ENCODE assay signal across 14 mouse cellular contexts in genomic region chr10:111159789-111160522, GRCm38 (mm10). TPM values are rescaled to one million over a fixed set of nuclear protein-coding genes. Genes with fewer than 3 reads are reported as not detected.
DNase-seq lines count a peak whose midpoint lies in the region; ATAC-seq and TF ChIP-seq lines count a peak whose summit lies in the region.
"Had no signal": no experiment of that assay in that cellular context is flagged by ENCODE, and none has a peak within 500 bp of the region (broad histone marks: within the 10 kb centered on the region; RNA-seq: fewer than 3 reads in every experiment).

No protein-coding gene starts in this region.

- TF ChIP-seq CTCF in spleen, adult 2 months (IDR thresholded peaks at IDR 0.05; ENCODE audit: extremely low read depth, insufficient read depth, insufficient read length, insufficient replicate concordance): no peak
- TF ChIP-seq CTCF in bone marrow macrophage, adult 2 months (IDR thresholded peaks at IDR 0.05; ENCODE audit: low read depth, low read length): no peak

- 75% methylated on average over 5 of the region's 5 CpGs for WGBS in kidney, embryonic 15.5 days
- WGBS in spleen, adult 2 months: 41% methylated on average over 5 of the region's 5 CpGs
- 74% methylated on average over 5 of the region's 5 CpGs for WGBS in midbrain, embryonic 16.5 days

- peak; percentile 35 for DNase-seq in kidney, adult 11 months
- DNase-seq in spleen, adult 2 months (ENCODE audit: low read depth in 1 of 2, low spot score in 2 of 2): peak in 1 of 2 experiments; percentile 11
- no peak for DNase-seq in spleen, postnatal 4 days (ENCODE audit: low spot score in 2 of 2)
- no peak for DNase-seq in lung, postnatal 10 days
- DNase-seq: cerebellum, postnatal 25 days; lung, adult 18-20 months; spleen, adult 18-20 months had no signal

- H3K27ac ChIP-seq in kidney, embryonic 15.5 days: no peak overlapping the region
- peak overlapping the region; percentile 79 for H3K27ac ChIP-seq in spleen, adult 2 months (ENCODE audit: insufficient read depth, low read length)
- H3K27ac ChIP-seq in bone marrow macrophage, adult 2 months (ENCODE audit: insufficient read depth, low read depth, low read length): peak overlapping the region; percentile 98
- H3K27ac ChIP-seq in midbrain, embryonic 16.5 days (ENCODE audit: low read length): no peak overlapping the region
- H3K27ac ChIP-seq: embryonic facial prominence, embryonic 12.5 days; heart, adult 2 months; intestine, embryonic 15.5 days; limb, embryonic 10.5 days had no signal

- TF ChIP-seq POLR2A in spleen, adult 2 months (IDR thresholded peaks at IDR 0.05; ENCODE audit: low read depth, low read length): no peak
- no peak for TF ChIP-seq POLR2A in bone marrow macrophage, adult 2 months (IDR thresholded peaks at IDR 0.05; ENCODE audit: borderline replicate concordance, low read depth, low read length)

- no peaks in the 10 kb centered on the region for H3K9me3 ChIP-seq in kidney, embryonic 15.5 days (replicated peaks)
- H3K9me3 ChIP-seq in midbrain, embryonic 16.5 days (replicated peaks; ENCODE audit: control insufficient read depth, low read length, poor library complexity, severe bottlenecking): no peaks in the 10 kb centered on the region
- H3K9me3 ChIP-seq: embryonic facial prominence, embryonic 12.5 days; intestine, embryonic 15.5 days; limb, embryonic 10.5 days had no signal

- H3K4me1 ChIP-seq in kidney, embryonic 15.5 days: peaks cover 9% of the 10 kb centered on the region
- H3K4me1 ChIP-seq in spleen, adult 2 months (ENCODE audit: control insufficient read depth, insufficient read depth, insufficient read length): peaks cover 9% of the 10 kb centered on the region; the same call in 1 of the 2 replicates
- peaks cover 45% of the 10 kb centered on the region for H3K4me1 ChIP-seq in bone marrow macrophage, adult 2 months (ENCODE audit: control insufficient read depth, insufficient read depth, low read length)
- H3K4me1 ChIP-seq in midbrain, embryonic 16.5 days (ENCODE audit: control insufficient read depth, insufficient read depth, low read length): peaks cover 4% of the 10 kb centered on the region; the same call in 1 of the 2 replicates
- H3K4me1 ChIP-seq: intestine, embryonic 15.5 days had no signal

- H3K36me3 ChIP-seq in kidney, embryonic 15.5 days: no peaks in the 10 kb centered on the region
- H3K36me3 ChIP-seq in spleen, adult 2 months (ENCODE audit: control insufficient read depth, insufficient read depth, low read length): no peaks in the 10 kb centered on the region
- H3K36me3 ChIP-seq in midbrain, embryonic 16.5 days (ENCODE audit: control insufficient read depth, insufficient read depth, low read length): no peaks in the 10 kb centered on the region
- H3K36me3 ChIP-seq: embryonic facial prominence, embryonic 12.5 days; intestine, embryonic 15.5 days; limb, embryonic 10.5 days had no signal

- ATAC-seq in kidney, embryonic 15.5 days (replicated peaks; ENCODE audit: low FRiP score): no peak
- no peak for ATAC-seq in midbrain, embryonic 16.5 days
- ATAC-seq: intestine, embryonic 15.5 days had no signal

- no peak overlapping the region for H3K9ac ChIP-seq in kidney, embryonic 15.5 days
- no peak overlapping the region for H3K9ac ChIP-seq in midbrain, embryonic 16.5 days (ENCODE audit: low read depth, low read length)
- H3K9ac ChIP-seq: embryonic facial prominence, embryonic 12.5 days; intestine, embryonic 15.5 days had no signal

- no peaks in the 10 kb centered on the region for H3K27me3 ChIP-seq in kidney, embryonic 15.5 days
- no peaks in the 10 kb centered on the region for H3K27me3 ChIP-seq in spleen, adult 2 months (ENCODE audit: control insufficient read depth, insufficient read depth, low read length)
- H3K27me3 ChIP-seq in midbrain, embryonic 16.5 days (ENCODE audit: control insufficient read depth, insufficient read depth, low read depth, low read length): no peaks in the 10 kb centered on the region
- H3K27me3 ChIP-seq: embryonic facial prominence, embryonic 12.5 days; intestine, embryonic 15.5 days had no signal

- no peak overlapping the region for H3K4me2 ChIP-seq in kidney, embryonic 15.5 days
- H3K4me2 ChIP-seq in midbrain, embryonic 16.5 days (ENCODE audit: low read length): no peak overlapping the region
- H3K4me2 ChIP-seq: embryonic facial prominence, embryonic 12.5 days; intestine, embryonic 15.5 days had no signal

- H3K4me3 ChIP-seq in kidney, embryonic 15.5 days (replicated peaks): no peak overlapping the region
- H3K4me3 ChIP-seq in spleen, adult 2 months (ENCODE audit: extremely low read depth, insufficient read depth, insufficient read length): no peak overlapping the region
- peak overlapping the region; percentile 37 for H3K4me3 ChIP-seq in bone marrow macrophage, adult 2 months (ENCODE audit: insufficient read depth, low read length)
- no peak overlapping the region for H3K4me3 ChIP-seq in midbrain, embryonic 16.5 days (ENCODE audit: low read depth, low read length)
- H3K4me3 ChIP-seq: embryonic facial prominence, embryonic 12.5 days; heart, adult 2 months; intestine, embryonic 15.5 days; limb, embryonic 10.5 days had no signal

RNA-seq across cellular contexts. Expression of gene Osbpl8, which starts 4.6 kb away (rescaled TPM):
- polyA plus RNA-seq in kidney, embryonic 15.5 days (2015; fragmentation: Nextera tagmentation; extraction: Ambion mirVana): 9.0 and 9.6 TPM in 2 replicates
- 5.7 and 6.6 TPM in 2 replicates for polyA plus RNA-seq in spleen, adult 2 months (2012; rRNA removed)
- 155 and 166 TPM in 2 replicates for polyA plus RNA-seq in bone marrow macrophage, adult 2 months (2012; ENCODE audit: insufficient read depth, insufficient read length, missing spikeins)
- polyA plus RNA-seq in midbrain, embryonic 16.5 days (2015; fragmentation: Nextera tagmentation; extraction: Ambion mirVana): 15.2 and 19.5 TPM in 2 replicates

Comparison
In these comparisons a context has a peak if more than half of its experiments do, and no peak if none do; other contexts are left out.
1. H3K27ac ChIP-seq: peak in spleen, adult 2 months (single experiment) and bone marrow macrophage, adult 2 months (single experiment); none in kidney, embryonic 15.5 days (single experiment) and midbrain, embryonic 16.5 days (single experiment).